Mouse (Mus musculus): ENCODE results near the gene Hpse2. TPM values are rescaled to one million over a fixed set of nuclear protein-coding genes. Genes with fewer than 3 reads are reported as not detected.

Hpse2 gene
- polyA plus RNA-seq, 1 experiment from 2014 or later = 0.58 TPM

DNA sequence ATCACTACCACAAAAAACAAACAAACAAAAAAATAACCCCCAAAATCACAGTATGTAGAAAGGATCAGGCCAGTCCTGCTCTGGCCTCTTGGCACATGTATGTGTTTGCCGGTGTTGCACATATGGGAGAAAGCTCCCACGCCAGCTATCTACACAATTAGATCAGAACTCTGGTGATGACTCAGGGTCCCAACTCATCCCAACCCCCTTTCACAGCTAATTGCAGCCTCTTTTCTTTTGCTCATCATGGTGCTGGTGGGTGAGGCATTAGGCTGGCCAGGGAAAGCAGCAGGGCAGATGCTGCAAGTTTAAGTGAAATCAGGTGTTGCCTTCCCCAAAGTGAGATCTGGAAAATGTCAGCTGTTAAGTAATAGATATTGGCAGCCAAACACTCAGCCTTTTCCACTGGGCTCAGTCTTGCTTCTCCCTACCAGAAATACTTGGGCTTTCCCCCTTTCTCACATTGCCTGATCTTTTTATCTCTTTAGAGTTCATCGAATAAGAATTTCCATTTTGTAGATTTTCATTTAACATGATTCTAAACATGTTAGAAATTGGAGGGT lies 365.5 kb downstream of the Hpse2 start:
- H3K27me3 ChIP-seq (ENCODE audit: control insufficient read depth, insufficient read depth, low read length) = no peaks in the 10 kb centered on the region
- no peaks in the 10 kb centered on the region for H3K4me1 ChIP-seq (ENCODE audit: control insufficient read depth, insufficient read depth, low read length)
- no peak for ATAC-seq (ENCODE audit: low FRiP score, low TSS enrichment)
- H3K9me3 ChIP-seq (ENCODE audit: control insufficient read depth, low read length) = no peaks in the 10 kb centered on the region
- 89% methylated on average over 3 of the region's 3 CpGs for WGBS
- H3K27ac ChIP-seq (ENCODE audit: low read depth, low read length) = no peak overlapping the region
- H3K4me2 ChIP-seq (replicated peaks; ENCODE audit: low read depth, low read length) = no peak overlapping the region
- H3K4me3 ChIP-seq (ENCODE audit: low read length) = no peak overlapping the region
- H3K36me3 ChIP-seq (ENCODE audit: control insufficient read depth, insufficient read depth, low read length) = no peaks in the 10 kb centered on the region
- no peak overlapping the region for H3K9ac ChIP-seq (ENCODE audit: low read depth, low read length)

GRCm38 (mm10) chr19:43018792-43019191 lies 369.4 kb downstream of the Hpse2 start:
- H3K27me3 ChIP-seq (ENCODE audit: control insufficient read depth, insufficient read depth, low read length) = no peaks in the 10 kb centered on the region
- WGBS = 84% methylated on average over 5 of the region's 5 CpGs
- H3K36me3 ChIP-seq (ENCODE audit: control insufficient read depth, insufficient read depth, low read length) = no peaks in the 10 kb centered on the region
- no peak overlapping the region for H3K27ac ChIP-seq (ENCODE audit: low read depth, low read length)
- ATAC-seq (ENCODE audit: low FRiP score, low TSS enrichment) = no peak
- no peak overlapping the region for H3K9ac ChIP-seq (ENCODE audit: low read depth, low read length)
- H3K4me2 ChIP-seq (replicated peaks; ENCODE audit: low read depth, low read length) = no peak overlapping the region
- H3K4me3 ChIP-seq (ENCODE audit: low read length) = no peak overlapping the region
- H3K9me3 ChIP-seq (ENCODE audit: control insufficient read depth, low read length) = no peaks in the 10 kb centered on the region
- no peaks in the 10 kb centered on the region for H3K4me1 ChIP-seq (ENCODE audit: control insufficient read depth, insufficient read depth, low read length)

DNA sequence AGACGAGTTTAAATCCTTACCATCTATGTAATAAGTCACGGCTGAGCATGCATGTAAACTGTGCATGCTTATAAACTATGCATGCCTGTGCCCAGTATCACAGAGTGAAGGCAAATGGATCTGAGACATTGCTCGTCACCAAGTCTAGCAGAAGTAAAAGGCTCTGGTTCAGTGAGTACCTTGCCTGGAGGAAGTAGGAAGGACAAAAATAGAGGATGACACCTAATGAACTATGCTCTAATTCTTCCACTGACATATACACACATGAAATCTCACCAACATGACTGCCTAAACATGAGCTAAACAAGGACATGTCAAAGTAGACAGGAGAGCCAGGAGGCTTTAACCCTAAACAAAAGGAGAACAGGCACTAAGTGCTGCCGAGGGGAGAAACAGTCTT lies 391.7 kb downstream of the Hpse2 start:
- 77% methylated on average over 4 of the region's 4 CpGs for WGBS
- Histone ChIP-seq H3K4me1 (ENCODE audit: control insufficient read depth, insufficient read depth, low read length) (no peaks in the 10 kb centered on the region), H3K4me2 (replicated peaks; ENCODE audit: low read depth, low read length) (no peak overlapping the region), H3K36me3 (ENCODE audit: control insufficient read depth, insufficient read depth, low read length) (no peaks in the 10 kb centered on the region), H3K9me3 (ENCODE audit: control insufficient read depth, low read length) (no peaks in the 10 kb centered on the region), H3K4me3 (ENCODE audit: low read length) (no peak overlapping the region), H3K9ac (ENCODE audit: low read depth, low read length) (no peak overlapping the region), H3K27me3 (ENCODE audit: control insufficient read depth, insufficient read depth, low read length) (no peaks in the 10 kb centered on the region), H3K27ac (ENCODE audit: low read depth, low read length) (no peak overlapping the region)
- ATAC-seq (ENCODE audit: low FRiP score, low TSS enrichment) = no peak

DNA sequence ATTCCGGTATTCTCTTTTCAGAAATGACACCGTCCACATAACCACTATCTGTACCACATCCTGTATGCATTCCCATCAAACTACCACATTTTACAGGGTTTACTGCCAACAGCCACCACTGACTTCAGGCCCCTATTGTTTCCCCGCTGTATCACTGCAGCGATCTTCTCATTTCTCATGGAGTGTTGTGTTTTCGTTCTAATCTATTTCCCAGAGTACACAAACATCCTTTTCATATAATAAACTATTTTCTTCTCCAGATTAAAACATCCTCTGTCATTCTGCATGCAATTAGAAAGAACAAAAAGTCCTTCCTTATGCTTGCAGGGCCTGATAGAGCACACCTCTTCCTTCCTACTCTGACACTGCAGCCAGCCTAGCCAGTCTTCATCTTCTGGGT lies 399.3 kb downstream of the Hpse2 start:
- Histone ChIP-seq H3K27ac (ENCODE audit: low read depth, low read length) (no peak overlapping the region), H3K9me3 (ENCODE audit: control insufficient read depth, low read length) (peaks cover 3% of the 10 kb centered on the region; the same call in 1 of the 2 replicates), H3K27me3 (ENCODE audit: control insufficient read depth, insufficient read depth, low read length) (no peaks in the 10 kb centered on the region), H3K4me3 (ENCODE audit: low read length) (no peak overlapping the region), H3K4me1 (ENCODE audit: control insufficient read depth, insufficient read depth, low read length) (no peaks in the 10 kb centered on the region), H3K36me3 (ENCODE audit: control insufficient read depth, insufficient read depth, low read length) (no peaks in the 10 kb centered on the region), H3K9ac (ENCODE audit: low read depth, low read length) (no peak overlapping the region), H3K4me2 (replicated peaks; ENCODE audit: low read depth, low read length) (no peak overlapping the region)
- 85% methylated on average over 5 of the region's 5 CpGs for WGBS
- no peak for ATAC-seq (ENCODE audit: low FRiP score, low TSS enrichment)

GRCm38 (mm10) chr19:42986315-42986701 lies 401.8 kb downstream of the Hpse2 start:
- no peaks in the 10 kb centered on the region for H3K36me3 ChIP-seq (ENCODE audit: control insufficient read depth, insufficient read depth, low read length)
- no peaks in the 10 kb centered on the region for H3K27me3 ChIP-seq (ENCODE audit: control insufficient read depth, insufficient read depth, low read length)
- no peak overlapping the region for H3K4me2 ChIP-seq (replicated peaks; ENCODE audit: low read depth, low read length)
- no peaks in the 10 kb centered on the region for H3K4me1 ChIP-seq (ENCODE audit: control insufficient read depth, insufficient read depth, low read length)
- H3K4me3 ChIP-seq (ENCODE audit: low read length) = no peak overlapping the region
- H3K27ac ChIP-seq (ENCODE audit: low read depth, low read length) = no peak overlapping the region
- no peak for ATAC-seq (ENCODE audit: low FRiP score, low TSS enrichment)
- WGBS = 62% methylated on average over 1 of the region's 1 CpGs
- H3K9me3 ChIP-seq (ENCODE audit: control insufficient read depth, low read length) = peaks cover 3% of the 10 kb centered on the region; the same call in 1 of the 2 replicates
- H3K9ac ChIP-seq (ENCODE audit: low read depth, low read length) = no peak overlapping the region

DNA sequence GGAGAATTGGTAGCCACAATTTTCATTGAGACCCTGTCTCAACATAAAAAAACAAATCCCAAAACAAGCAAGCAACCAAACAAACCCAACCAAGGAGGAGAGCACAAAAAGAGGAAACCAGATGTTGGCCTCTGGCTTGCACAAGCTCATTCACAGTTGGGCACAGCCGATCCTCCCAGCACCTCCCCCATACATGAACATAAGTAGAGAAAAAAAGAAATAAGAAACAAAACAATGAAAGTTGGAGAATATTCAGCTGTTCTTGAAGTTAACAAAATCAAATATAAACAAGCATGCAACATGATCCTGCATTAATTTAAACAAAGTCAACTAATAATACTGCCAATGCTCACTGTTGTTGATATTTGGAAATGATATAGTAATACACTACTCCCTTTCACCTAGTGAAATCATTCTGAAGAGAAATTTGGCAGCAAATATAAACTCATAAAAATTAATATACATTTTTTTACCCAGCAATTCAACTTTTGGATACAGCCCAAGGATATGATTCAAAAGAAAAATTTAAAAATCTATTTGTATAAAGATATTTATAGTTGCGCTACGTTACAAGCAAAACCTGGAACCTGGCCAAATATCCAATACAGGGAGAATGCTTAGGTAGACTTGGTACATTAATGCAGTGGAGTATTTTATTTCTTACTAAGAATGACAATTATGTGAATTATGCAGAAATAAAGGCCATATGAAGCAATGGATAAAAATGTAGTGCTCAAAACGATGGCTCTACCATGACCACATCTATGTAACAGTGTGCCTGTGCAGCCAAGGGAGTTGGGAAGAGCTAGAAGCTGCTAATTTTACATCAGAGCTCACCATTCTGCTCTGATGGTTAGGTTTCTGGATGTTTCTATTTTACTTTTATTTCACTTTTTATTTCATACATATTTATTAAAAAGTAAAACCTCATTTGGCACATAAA lies 402.5 kb downstream of the Hpse2 start:
- H3K4me1 ChIP-seq (ENCODE audit: control insufficient read depth, insufficient read depth, low read length) = no peaks in the 10 kb centered on the region
- no peaks in the 10 kb centered on the region for H3K36me3 ChIP-seq (ENCODE audit: control insufficient read depth, insufficient read depth, low read length)
- H3K27ac ChIP-seq (ENCODE audit: low read depth, low read length) = no peak overlapping the region
- no peak overlapping the region for H3K4me2 ChIP-seq (replicated peaks; ENCODE audit: low read depth, low read length)
- no peak overlapping the region for H3K4me3 ChIP-seq (ENCODE audit: low read length)
- 60% methylated on average over 4 of the region's 4 CpGs for WGBS
- H3K27me3 ChIP-seq (ENCODE audit: control insufficient read depth, insufficient read depth, low read length) = no peaks in the 10 kb centered on the region
- ATAC-seq (ENCODE audit: low FRiP score, low TSS enrichment) = no peak
- H3K9me3 ChIP-seq (ENCODE audit: control insufficient read depth, low read length) = peaks cover 3% of the 10 kb centered on the region; the same call in 1 of the 2 replicates
- no peak overlapping the region for H3K9ac ChIP-seq (ENCODE audit: low read depth, low read length)

GRCm38 (mm10) chr19:42980537-42980936 lies 407.6 kb downstream of the Hpse2 start:
- 14% methylated on average over 3 of the region's 3 CpGs for WGBS
- Histone ChIP-seq H3K4me2 (replicated peaks; ENCODE audit: low read depth, low read length) (no peak overlapping the region), H3K9me3 (ENCODE audit: control insufficient read depth, low read length) (peaks cover 3% of the 10 kb centered on the region; the same call in 1 of the 2 replicates), H3K4me3 (ENCODE audit: low read length) (no peak overlapping the region), H3K4me1 (ENCODE audit: control insufficient read depth, insufficient read depth, low read length) (0 out of 2 replicates have a peak, but pooled peaks cover 2% of the 10 kb centered on the region), H3K27me3 (ENCODE audit: control insufficient read depth, insufficient read depth, low read length) (no peaks in the 10 kb centered on the region), H3K9ac (ENCODE audit: low read depth, low read length) (no peak overlapping the region), H3K36me3 (ENCODE audit: control insufficient read depth, insufficient read depth, low read length) (no peaks in the 10 kb centered on the region), H3K27ac (ENCODE audit: low read depth, low read length) (no peak overlapping the region)
- 0 out of 2 replicates have a peak, but pooled peaks have one; percentile 43 for ATAC-seq (ENCODE audit: low FRiP score, low TSS enrichment)

- Histone ChIP-seq H3K4me2 (replicated peaks; ENCODE audit: low read depth, low read length) (no peak overlapping the region), H3K9ac (ENCODE audit: low read depth, low read length) (no peak overlapping the region), H3K27ac (ENCODE audit: low read depth, low read length) (no peak overlapping the region), H3K27me3 (ENCODE audit: control insufficient read depth, insufficient read depth, low read length) (no peaks in the 10 kb centered on the region), H3K9me3 (ENCODE audit: control insufficient read depth, low read length) (no peaks in the 10 kb centered on the region), H3K4me3 (ENCODE audit: low read length) (no peak overlapping the region), H3K36me3 (ENCODE audit: control insufficient read depth, insufficient read depth, low read length) (no peaks in the 10 kb centered on the region), H3K4me1 (ENCODE audit: control insufficient read depth, insufficient read depth, low read length) (0 out of 2 replicates have a peak, but pooled peaks cover 2% of the 10 kb centered on the region)
- ATAC-seq (ENCODE audit: low FRiP score, low TSS enrichment) = peak; percentile 71; the same call in 1 of the 2 replicates
- WGBS = 11% methylated on average over 2 of the region's 2 CpGs
These were observed 410.2 kb downstream of the Hpse2 start for GRCm38 (mm10) chr19:42977938-42978337.

GRCm38 (mm10) chr19:42973740-42974139 lies 414.4 kb downstream of the Hpse2 start:
- WGBS = 89% methylated on average over 5 of the region's 5 CpGs
- Histone ChIP-seq H3K9me3 (ENCODE audit: control insufficient read depth, low read length) (no peaks in the 10 kb centered on the region), H3K4me1 (ENCODE audit: control insufficient read depth, insufficient read depth, low read length) (0 out of 2 replicates have a peak, but pooled peaks cover 2% of the 10 kb centered on the region), H3K4me3 (ENCODE audit: low read length) (no peak overlapping the region), H3K27me3 (ENCODE audit: control insufficient read depth, insufficient read depth, low read length) (no peaks in the 10 kb centered on the region), H3K27ac (ENCODE audit: low read depth, low read length) (no peak overlapping the region), H3K36me3 (ENCODE audit: control insufficient read depth, insufficient read depth, low read length) (no peaks in the 10 kb centered on the region), H3K4me2 (replicated peaks; ENCODE audit: low read depth, low read length) (no peak overlapping the region), H3K9ac (ENCODE audit: low read depth, low read length) (no peak overlapping the region)
- no peak for ATAC-seq (ENCODE audit: low FRiP score, low TSS enrichment)
